Mouse (Mus musculus) kidney, postnatal 10 days (tissue): ENCODE data around the gene Ptprm.
A peak's percentile ranks its signal among the peaks of the same experiment; 100 is the strongest.

Experiments used
- DNase-seq: peaks from one replicate; pipeline ENCODE4 v3.0.0; 2021; ENCODE audit warnings: mixed read lengths

Ptprm gene

GRCm38 (mm10) chr17:67055681-67056080 is 298.6 kb downstream of the Ptprm start:
- no peak for DNase-seq

DNA sequence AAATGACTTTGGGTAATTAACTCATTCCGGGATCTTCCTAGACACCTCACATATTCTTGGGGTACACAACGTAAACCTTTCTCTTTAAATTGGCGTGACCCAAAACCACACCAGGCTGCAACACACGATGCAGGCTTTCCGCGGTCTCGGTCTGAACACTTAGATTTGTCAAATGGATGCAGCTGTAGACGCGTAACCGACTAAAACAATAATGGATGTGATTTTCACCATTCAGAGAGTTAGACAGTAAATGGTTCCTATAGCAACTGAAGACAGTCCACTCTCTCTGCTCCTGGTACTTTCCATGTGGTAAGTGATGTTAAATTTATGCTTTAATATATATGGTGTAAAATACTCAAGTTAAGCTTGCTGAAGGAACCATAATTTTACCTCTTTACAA is 300.1 kb downstream of the Ptprm start:
- DNase-seq = no peak

GRCm38 (mm10) chr17:67052624-67053314 is 301.5 kb downstream of the Ptprm start:
- no peak for DNase-seq

DNA sequence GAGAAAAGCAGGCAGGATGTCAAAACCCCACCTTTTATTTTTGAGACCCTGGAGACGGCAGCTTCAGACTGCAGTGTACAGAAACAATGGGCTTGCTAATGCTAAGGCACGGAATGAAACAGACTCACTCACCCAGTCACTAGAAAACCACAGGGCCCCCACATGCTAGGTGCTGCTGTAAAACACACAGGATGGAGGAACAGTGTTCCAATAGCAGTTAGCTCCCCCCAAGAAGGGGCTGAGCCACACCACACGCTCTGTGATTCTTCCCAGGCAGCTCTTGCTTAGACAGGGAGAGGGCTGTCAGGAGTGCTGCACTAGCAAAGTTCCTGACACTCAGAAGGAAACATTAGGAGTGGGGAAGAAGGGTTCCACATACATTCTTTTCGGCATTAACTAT is 306.6 kb downstream of the Ptprm start:
- no peak for DNase-seq

- DNase-seq = no peak
These were observed 315.7 kb downstream of the Ptprm start for GRCm38 (mm10) chr17:67038558-67038957.

DNA sequence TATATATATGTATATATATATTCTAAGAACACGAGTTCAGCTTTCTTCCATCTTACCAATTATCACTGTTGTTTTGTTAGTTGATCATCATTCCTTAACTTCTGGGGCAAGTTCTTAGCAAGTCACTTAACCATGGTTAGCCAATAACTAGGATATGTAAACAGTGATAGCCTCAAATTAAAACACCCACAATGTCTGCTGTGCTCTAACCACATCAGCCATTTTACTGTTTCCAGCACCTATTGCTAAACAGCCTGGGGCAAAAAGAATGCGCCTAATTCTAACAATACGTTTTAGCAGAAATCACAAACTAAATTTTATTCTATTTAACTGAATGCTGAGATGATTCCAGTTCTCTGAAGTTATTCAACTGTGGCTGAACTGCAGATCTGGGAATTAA is 320.7 kb downstream of the Ptprm start:
- no peak for DNase-seq

DNA sequence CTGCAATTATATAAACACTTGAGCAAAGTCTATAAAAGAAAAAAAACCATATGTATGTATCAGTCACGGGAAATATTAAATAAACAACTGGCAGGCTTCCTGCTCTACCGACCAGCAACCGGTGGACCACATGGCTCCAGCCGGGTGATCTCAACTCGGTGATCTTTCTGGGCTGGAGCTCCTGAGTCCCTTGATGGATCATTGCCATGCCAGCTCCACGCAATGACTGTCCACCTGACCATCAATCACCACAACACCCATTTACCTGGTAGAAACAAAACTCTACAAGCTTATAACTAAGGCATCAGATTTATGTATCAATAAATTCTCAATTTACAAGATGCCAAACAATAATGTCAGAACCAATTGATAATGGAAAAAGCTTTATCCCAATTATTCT is 322.2 kb downstream of the Ptprm start:
- DNase-seq = no peak

DNA sequence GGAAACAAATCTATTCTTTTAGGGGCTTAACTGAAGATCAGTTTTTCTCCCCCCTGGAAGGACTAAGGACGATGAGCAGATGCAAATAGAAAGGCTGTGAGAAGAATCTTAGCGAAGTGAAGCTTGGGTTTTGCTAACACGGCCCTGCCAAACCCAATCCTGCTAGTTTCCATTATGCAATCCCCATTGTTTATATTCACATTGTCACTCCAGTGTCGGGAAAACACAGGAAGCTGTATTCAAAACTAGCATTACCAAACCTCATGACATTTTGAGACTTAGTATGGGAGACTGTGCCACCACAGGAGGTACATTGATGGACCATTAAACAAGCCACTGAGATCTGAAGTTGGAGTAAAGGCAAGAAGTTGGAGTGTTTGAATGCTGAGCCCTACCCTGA is 322.9 kb downstream of the Ptprm start:
- DNase-seq = no peak

GRCm38 (mm10) chr17:67027274-67027673 is 327.0 kb downstream of the Ptprm start:
- DNase-seq = no peak

DNA sequence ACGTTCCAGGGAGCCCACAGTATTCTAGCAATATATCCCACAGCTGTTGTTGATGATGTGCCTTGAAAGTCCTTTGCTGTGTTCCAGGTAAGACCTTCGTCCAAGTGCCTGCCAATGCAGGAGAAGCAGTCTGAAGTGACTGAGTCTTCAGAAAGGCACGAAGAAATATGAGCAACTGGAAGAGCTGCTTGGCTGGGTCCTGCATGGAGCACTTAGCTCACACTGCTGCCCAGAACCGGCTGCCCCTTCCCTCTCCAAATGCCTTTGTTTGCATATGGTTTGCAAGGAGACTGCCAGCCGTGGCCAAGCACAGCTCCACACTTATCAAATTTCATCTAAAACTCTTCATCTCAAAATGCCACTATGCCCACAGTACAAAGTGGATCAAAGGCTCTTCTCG is 337.8 kb downstream of the Ptprm start:
- no peak for DNase-seq

DNA sequence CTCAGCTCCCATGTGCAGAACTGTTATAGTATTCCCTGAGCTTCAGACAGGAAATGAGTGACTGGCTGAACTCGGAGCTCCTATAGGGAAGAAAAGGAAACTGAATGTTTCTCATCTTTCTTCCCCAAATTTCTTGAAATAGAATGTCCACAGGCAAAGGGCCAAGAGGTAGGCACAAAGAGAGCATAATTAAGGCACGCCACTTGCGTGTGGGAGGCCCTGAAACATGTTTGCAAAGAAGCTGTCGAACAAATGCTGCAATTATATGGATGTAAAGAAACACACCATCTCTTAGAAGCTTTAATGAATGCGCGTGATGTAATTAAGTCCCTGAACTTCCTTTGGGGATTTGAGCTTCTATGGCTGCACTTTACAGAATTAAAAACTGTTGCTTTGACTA is 341.0 kb downstream of the Ptprm start:
- DNase-seq = no peak

- no peak for DNase-seq
These were observed 342.2 kb downstream of the Ptprm start for GRCm38 (mm10) chr17:67011836-67012583.

DNA sequence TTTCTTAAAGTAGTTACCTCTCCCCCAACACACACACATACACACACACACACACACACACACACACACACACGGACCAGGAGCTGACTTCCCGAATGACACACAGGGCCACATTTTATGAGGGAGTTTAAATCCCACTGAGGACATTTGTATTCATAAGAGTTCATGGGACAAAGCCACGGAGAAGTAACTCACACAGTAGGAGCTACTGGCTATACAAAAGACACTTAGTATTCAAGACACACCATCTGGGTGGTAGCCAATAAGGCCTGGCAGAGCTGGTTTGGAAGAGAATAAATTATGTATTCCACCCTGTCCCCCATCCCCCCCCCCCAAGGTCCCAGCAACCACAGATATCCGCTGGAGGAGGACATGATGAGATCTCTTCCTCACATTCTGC is 344.1 kb downstream of the Ptprm start:
- no peak for DNase-seq

DNA sequence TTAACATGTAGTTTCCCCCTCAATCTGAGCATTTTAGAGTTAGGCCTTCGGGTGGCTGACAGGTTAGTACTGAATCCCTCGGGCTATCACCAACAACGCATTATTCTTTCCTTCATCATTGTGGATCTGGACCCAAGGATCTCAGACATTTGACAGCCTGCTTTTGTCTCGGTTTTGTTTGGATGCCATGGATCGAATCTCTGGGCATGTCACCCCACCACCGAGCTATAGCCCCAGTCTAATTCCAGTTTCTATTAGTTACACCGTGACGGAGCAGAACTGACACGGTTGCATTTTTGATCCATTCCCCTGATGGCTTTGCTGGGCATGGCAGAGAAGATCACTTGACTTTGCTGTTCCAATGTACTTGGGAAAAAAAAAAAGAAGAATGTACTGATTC is 346.1 kb downstream of the Ptprm start:
- no peak for DNase-seq

DNA sequence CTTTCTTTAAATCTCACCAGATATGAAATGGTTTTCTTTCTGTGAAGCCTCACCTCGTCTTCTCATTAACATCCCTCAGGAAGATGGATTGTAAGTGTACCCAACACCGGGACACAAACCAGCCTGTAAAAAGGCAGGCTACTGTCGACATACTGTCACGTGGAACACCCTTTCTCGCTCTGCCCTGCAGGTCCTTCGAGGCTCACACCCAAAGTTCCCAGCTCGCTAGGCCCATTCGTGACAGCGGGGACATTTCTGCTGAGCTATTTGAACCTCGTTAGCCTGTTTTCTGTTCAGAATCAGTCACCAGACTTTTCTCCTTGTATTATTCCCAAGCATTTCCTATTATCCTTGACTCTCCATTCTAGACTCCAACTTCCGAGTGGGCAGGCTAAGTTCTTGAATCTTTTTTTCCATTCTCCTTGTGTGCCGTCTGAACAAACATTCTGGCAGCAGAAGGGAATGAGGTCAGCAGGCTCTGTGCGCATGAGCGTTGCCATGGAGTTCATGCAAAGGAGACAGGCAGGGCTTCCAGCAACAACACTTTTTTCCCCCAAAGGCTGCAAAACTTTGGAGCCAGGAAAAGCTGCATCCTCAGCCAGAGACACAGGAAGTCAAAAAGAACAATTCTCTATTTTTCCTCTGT is 347.4 kb downstream of the Ptprm start:
- peak; percentile 91 for DNase-seq

DNA sequence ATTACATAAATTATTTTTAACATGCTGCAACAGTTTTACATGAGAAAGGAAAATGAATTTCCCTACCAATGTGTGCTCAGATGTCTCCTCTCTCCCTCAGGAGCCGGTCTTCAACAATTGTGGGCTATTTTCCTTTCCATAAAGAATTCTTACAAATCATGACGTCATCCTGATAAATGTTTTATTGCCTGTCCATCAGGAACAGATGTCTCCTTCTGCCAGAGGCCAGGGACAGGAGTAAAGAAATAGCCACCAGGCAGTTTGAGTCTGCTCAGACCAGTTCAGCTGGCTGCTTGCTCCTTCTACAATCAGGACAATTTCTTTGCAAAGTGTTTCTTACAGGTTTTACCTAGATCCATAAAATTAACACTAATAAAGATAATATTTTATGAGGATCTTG is 357.4 kb downstream of the Ptprm start:
- no peak for DNase-seq

GRCm38 (mm10) chr17:66996016-66996415 is 358.2 kb downstream of the Ptprm start:
- no peak for DNase-seq

DNA sequence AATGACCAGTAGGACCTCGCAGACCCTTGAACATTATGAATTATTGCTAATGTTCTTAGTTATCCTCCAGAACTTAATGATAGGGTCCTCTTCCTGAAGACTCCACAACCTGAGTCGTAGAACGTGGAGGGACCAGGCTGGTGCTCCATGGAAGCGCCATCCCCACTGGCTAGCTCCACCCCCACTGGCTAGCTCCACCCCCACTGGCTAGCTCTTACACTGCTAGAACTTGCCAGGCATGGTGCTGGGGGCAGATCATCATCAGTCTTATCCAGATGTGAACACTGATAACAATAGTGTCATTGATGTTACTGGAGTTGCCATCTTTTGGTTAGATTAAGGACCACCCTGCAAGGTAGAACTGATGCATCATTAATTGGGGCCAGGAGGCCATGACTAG is 362.4 kb downstream of the Ptprm start:
- DNase-seq = no peak

- DNase-seq = no peak
These were observed 363.5 kb downstream of the Ptprm start for GRCm38 (mm10) chr17:66990761-66991160.

GRCm38 (mm10) chr17:66988014-66988413 is 366.2 kb downstream of the Ptprm start:
- no peak for DNase-seq

- DNase-seq = no peak
These were observed 372.6 kb downstream of the Ptprm start for GRCm38 (mm10) chr17:66981649-66982048.

- DNase-seq = peak; percentile 66
These were observed 374.3 kb downstream of the Ptprm start for GRCm38 (mm10) chr17:66979971-66980370.

DNA sequence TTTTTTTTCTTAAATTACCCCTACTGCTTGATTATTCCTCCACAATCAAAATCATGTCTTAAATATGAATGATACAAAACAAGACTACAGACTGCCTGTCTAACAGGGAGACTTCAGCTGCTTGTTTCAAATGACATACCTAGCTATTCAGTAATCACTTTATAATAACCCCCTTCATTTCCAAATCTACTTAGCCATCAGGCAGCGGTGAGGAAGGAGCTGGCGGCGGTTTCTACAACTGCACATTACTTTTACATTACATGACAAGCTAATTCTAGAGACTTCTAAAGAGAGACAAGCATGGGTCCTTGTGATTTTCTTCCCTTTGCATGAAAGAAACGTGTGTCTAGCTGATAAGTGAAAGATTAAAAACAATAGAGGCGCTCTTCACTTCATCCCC is 377.8 kb downstream of the Ptprm start:
- no peak for DNase-seq

DNA sequence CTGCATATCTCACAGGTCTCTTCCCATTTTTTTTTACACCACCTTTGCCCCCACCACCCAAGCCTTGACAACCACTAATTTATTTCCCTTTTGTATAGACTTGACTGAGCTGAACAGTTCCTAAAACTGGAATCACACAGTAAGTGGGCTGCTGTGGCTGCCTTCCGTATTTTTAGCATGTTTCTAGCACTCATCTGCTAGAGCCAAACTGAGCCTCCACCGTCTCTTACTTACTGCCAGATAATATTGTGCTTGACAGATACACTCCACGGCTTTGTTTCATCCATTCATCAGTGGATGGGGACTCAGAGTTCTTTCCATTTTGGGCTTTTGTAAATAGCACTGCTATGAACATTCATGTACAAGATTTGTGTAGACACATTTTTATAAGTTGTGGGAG is 381.3 kb downstream of the Ptprm start:
- no peak for DNase-seq
